Mouse (Mus musculus) lung, postnatal 0 days (tissue): Measurements from ENCODE around the gene Pde4a.

Experiments used
- CTCF ChIP-seq: IDR thresholded peaks from 2 replicates; pipeline ENCODE4 v1.5.1; 2016; ENCODE audit warnings: antibody characterized with exemption, mild to moderate bottlenecking
- EP300 ChIP-seq: IDR thresholded peaks from 2 replicates; pipeline ENCODE4 v1.6.1; 2016; ENCODE audit warnings: antibody characterized with exemption, mild to moderate bottlenecking, control low read depth

- TF ChIP-seq CTCF (no peak), EP300 (no peak)
These were observed 14.9 kb downstream of the Pde4a start for GRCm38 (mm10) chr9:21180402-21180801.
